Mouse (Mus musculus): ENCODE data around the gene Apoa5.
"Not testable (repeated sequence)": the region's sequence is repeated elsewhere in the genome, so short reads cannot be mapped to it uniquely, and the experiment has no call there.

Gene Apoa5

DNA sequence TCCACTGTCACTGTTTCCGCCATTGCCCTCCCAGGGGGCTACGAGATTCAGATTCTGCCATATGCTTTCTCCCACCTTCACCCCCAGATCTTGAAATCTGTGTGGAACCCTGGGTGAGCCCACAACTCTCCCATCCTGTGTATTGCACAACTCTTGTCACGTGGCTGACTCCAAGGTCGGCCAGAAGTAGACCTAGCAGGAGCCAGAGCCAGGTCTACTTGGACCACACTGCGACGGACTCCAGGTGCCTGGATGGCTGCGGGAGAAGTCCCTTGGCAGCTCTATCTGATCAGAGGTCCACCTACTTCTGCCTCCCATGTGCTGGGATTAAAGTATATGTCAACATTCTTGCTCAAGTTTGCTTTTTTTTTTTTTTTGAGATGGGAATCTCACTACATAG is 7.3 kb upstream of the Apoa5 start:
- no peak for DNase-seq (ENCODE audit: low read depth, low spot score)

DNA sequence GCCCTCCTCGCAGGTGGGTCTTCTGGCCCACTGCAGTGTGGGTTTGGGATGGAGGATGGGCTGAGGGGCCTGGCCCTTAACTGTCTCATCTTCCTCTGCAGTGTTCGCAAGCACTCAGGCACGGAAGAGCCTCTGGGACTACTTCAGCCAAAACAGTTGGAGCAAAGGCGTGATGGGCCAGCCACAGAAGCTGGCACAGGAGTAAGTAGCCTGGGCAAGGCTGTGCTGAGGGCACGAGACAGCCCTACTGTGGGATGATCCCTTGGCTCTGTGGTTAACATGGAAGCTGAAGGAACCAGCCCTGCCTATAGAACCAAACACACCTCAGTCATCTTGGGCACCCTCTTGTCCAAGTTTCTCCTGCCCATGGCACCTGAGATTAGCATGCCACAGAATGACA is 692 bp downstream of the Apoa5 start:
- no peak for DNase-seq (ENCODE audit: low read depth, low spot score)

DNA sequence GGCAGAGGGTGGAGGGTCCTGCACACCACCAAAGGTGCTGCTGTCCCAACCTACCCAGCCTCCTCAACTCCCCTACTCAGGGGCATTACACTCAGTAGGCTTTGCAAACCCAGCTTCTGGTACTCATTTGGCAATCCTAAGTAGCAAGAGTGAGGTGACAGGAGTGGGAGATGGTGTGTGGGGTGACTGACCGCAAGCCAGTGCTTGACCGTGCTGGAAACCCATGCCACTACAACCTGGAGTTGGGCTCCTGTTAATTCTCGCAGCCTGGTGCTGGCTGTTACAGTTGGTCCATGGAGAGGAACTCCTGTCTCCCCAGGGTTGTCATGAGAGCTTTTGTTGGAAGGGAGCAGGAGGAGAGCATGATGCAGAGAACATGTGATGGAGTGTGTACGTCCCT is 2.3 kb downstream of the Apoa5 start:
- no peak for DNase-seq (ENCODE audit: low read depth, low spot score)

DNA sequence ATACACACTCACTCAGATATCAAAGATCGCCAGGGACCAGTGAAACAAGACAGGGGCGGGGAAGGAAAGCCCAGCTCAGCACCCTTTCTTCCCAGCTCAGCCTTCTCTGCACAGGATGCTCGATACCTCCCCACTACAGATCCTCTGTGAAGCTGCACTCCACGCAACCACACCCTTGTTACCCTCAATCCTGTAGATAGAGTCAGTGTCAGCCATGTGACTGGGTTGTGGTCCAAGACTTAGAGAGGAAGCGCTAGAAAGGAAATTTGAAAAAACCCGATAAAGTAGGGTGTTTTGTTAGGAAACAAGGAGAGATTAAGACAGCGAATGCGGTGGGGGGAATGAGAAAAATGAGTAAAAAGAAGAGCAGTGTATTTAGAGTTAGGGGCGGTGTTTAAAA is 3.6 kb downstream of the Apoa5 start:
- no peak for DNase-seq (ENCODE audit: low read depth, low spot score)

DNA sequence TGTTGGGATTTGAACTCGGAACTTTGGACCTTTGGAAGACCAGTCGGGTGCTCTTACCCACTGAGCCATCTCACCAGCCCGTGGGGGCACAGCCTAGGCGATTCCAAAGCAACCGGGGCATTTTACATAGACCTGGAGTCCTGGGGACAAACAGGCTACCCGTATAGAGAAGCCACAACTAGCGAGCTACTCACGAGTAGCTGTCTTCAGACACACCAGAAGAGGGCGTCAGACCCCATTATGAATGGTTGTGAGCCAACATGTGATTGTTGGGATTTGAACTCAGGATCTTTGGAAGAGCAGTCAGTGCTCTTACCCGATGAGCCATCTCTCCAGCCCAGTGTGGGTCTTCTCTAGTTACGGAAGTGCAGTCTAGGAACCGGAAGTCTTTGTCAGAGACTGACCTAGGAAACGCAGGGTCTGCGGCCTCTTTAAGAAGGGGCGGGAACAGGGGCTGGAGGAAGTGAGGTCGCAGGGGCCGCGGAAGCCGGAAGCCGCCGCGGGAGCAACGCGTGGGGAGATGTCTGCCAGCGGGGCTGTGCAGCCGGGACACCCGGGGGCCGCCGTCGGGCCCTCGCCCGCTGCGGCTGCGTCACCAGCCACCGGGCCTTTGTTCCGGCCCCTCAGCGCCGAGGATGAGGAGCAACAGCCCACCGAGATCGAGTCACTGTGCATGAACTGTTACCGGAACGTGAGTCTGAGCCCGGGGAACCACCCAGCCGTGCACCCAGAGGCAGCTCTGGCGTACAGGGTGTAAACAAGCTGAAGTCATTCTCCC is 4.4 kb downstream of the Apoa5 start, which contains the start of gene Zpr1:
TSS of gene Zpr1 (plus strand) at position 388 of the 778 bp plus-strand sequence.
- DNase-seq (ENCODE audit: low read depth, low spot score): peak; percentile 64

DNA sequence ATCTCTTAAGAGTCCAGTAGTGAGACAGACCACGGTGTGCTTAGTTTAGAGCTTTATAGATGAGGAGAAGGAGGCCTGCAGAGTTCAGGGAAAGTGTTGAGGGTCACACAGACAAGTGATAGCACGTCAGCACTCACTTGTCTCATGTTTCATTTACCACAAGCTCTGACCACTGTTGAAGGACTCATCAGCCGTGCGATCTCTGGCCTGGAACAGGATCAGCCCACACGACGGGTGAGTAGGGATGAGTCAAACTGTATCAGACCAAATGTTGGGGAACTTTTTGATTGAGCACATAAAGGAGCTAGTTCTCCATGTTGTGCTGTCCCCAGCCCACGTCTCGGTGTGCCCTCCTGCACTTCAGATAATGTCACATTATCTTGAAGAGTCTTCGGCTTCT is 6.1 kb downstream of the Apoa5 start:
- DNase-seq (ENCODE audit: low read depth, low spot score): no peak

DNA sequence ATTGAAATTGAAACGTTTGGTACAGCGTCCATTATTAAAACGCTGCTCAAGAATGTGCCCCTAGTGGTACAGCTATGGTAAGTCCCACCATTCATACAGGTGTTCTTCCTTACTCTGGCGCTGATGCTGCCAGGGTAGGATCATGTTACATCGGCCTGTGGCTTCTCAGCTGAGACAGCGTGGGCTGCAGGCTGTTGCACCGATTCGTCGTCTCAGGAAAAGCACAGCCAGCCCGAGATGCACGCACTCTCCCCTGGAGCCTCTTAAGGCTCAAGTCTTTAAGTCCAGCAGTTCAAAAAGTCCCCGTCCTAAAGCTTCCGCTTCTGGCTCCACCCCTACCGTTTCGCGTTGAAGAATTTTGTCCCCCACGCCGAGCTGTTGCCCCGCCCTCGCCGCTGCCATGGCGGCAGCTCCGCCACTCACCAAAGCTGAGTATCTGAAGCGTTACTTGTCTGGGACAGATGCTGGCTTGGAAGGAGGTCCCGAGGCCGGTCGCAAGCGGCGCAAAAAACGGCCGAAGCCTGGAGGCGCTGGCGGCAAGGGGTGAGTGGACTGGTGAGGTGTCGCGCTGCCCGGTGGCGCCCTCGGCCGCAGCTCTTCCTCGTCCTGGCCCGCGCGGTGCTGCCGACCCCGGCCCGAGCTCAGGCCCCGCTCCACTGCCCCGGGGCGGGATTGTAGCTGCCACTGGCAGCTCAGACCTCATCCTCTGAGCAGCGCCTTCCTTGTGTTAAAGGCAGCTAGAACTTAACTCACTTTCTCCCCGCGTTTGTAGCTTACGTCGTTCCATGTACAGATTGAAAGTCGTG is 14.4 kb downstream of the Apoa5 start, which contains the start of gene Bud13:
TSS of gene Bud13 (plus strand) at position 378 of the 806 bp plus-strand sequence.
- DNase-seq (ENCODE audit: low read depth, low spot score): peak; percentile 89

DNA sequence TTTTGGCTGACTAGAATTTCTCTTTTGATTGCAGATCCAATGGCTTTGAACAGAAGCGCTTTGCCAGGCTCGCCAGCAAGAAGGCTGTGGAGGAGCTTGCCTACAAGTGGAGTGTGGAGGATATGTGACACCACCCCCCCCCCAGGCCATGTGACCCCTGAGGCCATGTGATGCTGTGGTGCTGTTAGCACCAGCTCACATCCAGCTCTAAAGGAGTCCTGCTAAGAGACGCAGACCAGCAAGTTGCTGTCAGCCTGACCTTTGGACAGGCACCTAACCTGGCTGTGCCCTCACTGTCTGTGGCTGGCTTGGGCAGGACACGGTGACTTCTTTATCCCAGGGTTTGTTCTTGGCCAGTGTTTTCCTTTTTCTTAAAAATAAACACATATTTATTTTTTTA is 29.9 kb downstream of the Apoa5 start:
- no peak for DNase-seq (ENCODE audit: low read depth, low spot score)

DNA sequence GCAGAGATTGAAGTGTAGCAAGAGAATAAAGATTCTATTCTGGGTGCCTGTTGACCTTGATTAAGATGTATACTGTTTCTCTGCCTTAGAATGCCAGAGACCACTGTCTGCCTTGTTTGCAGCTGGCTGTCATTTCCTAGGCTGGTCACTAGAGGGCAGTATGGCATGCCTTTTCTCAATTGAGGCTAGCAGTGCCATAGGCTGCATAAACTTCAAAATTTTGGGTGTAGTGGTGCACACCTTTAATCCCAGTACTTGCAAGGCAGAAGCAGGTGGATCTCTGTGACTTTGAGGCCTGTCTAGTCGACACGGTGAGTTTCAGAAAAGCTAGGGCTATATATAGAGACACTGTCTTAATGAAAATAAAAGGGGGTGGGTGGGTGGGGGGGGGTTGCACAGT is 33.7 kb downstream of the Apoa5 start:
- DNase-seq (ENCODE audit: low read depth, low spot score): peak; percentile 15

DNA sequence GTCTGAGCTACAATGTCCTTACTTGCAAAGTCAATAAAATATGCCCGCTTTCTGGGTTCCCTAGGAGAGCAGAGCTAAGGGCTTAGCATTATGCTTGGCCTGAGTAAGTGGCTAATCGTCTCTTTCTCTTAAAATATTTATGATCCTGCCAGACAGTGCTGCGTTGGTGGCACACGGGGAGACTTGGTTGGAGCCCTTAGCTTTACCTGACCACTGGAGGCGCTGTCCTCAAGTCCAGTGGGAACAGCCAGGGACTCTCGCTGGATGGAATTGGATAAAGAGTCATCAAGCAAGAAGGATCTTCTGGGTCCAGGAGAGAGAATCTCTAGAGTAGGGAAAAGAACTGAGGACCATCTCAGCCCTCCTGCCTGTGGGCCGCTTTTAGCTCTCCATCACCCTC is 40.7 kb downstream of the Apoa5 start:
- DNase-seq (ENCODE audit: low read depth, low spot score): no peak

DNA sequence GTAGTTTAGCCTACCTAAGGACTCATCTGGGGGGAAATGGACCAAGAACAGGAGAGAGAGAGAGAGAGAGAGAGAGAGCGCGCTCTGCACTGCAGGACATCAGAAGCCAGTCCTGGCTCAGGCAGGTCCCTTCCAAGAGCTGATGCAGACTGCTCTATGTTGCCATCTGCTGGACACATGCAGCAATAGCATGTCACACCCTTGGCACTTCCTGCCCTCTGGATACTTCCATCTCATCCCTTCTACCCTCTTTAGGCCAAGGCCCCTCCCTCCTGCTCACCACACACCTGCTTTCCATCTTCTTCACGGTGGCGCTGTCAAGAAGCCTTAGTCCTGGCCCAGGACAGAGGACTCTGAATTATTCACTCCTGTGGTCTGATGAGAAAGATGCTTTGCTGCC is 46.1 kb downstream of the Apoa5 start:
- peak; percentile 51 for DNase-seq (ENCODE audit: low read depth, low spot score)

DNA sequence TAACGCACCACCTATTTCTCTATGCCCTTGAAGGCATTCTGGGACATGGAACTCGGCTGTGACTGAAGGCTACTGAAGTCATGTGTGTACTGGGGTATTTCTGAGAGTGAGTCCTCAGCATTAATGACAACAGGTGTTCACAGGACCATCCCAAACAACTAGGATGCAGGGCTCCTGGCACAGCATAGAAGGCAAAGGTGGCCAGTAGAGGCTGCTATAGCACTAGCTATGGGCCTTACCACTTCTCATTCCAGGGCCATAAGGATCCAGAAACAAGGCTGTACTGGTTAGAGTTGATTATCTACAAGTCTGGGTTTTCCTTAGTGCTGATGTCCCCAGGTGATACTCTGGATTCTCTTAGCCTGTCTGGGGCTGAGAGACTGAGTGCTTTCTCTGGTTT is 46.5 kb downstream of the Apoa5 start:
- no peak for DNase-seq (ENCODE audit: low read depth, low spot score)

DNA sequence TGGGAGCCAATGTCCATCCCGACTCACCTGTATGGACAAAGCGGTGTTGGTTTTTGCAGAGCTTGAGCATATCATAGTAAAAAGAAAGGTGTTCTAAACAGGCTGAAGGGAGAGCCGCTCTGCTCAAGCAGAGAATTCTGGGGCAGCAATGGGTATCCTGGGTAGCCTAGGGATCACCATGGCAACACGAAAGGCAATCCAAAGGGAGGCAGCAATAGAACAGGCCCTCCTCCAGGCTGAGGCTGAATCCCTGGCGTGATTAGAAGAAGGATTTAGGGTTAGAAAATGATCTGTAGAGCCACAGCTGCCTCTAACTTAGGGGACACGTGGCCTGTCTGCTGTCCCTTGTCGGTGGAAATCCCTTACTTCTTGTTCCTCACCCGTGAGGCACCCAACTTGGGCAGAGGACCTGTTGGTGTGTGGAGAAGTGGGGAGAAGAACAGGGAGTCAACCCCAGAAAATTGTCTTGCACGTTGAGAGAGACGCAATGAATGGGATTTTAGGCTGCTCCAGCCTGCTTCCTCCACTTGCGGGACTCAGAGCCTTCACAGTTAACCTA is 47.5 kb downstream of the Apoa5 start:
- DNase-seq (ENCODE audit: low read depth, low spot score): no peak

DNA sequence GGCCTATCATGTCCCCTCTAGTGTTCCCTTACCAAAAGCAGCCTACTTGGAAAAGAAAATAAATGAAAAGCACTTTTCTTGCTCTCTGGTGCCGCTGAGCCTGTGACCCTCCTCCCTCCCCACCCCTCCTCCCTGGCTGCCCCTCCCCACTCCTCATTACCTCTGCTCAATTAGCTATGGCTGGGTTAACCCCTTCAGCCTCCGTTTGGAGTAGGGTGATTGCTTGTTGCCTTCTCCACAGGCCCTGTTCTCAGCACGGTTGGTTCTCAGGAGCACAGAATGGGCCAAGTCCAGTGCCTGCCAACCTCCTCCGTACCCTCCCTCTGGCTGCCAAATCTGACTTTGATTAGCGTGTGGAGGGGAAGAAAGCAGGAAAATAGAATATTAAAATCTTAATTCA is 48.0 kb downstream of the Apoa5 start:
- DNase-seq (ENCODE audit: low read depth, low spot score): no peak

DNA sequence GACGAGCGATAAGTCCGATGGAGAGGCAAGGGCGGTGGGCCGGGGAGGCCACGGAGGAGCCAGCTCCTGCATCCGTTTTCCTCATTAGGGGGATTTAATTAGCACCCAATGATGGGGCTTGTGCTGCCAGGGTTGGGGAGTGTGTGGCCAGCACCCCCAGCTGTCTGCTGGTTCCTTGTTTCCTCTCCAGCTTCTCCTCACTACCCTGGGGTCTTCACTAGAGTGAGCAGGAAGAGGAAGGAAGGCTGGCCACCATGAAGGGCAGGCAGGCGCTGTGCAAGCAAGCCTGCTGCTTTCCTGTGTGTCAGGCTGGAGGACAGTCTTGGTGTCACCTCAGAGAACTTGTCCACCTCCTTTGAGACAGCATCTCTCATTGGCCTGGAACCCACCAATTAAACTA is 48.5 kb downstream of the Apoa5 start:
- no peak for DNase-seq (ENCODE audit: low read depth, low spot score)

DNA sequence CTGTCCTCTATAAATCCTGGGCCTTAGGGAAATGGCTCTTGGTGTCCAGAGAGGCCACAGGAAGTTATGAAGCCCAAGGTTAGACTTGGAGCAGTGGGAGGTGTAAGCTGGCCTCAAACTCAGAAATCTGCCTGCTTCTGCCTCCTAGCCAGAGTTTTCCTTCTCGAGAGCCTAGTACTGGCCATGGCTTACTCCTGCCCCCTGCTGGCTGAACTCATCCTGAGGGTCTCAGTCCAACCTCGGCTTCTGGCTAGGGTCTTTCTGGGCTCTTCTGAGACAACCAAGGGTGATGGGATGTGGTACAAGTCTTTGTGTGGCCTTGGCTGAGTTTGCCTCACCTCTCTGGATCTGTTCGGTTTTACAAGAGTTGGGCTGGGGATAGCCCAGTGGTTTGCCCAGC is 49.5 kb downstream of the Apoa5 start:
- DNase-seq (ENCODE audit: low read depth, low spot score): no peak

DNA sequence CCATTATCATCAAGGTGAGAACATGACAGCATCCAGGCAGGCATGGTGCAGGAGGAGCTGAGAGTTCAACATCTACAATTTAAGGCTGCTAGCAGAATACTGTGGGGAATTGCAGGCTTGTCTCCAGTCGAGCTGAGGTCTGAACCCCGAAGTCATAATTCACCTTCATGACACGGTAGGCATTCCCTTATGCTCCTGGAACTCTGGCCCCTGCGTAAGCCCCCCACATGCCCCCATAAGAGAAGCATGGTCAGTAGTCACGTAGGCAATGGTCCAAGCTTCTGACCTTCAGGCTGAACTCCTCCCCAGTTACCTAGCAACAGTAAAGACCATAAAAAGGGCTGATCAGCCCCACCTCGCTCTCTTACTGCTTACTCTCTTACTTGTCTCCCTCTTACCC is 51.5 kb downstream of the Apoa5 start, which contains the start of gene 4931429L15Rik:
TSS of gene 4931429L15Rik (minus strand) at position 101 of the 400 bp plus-strand sequence.
- DNase-seq (ENCODE audit: low read depth, low spot score): not testable (repeated sequence)

DNA sequence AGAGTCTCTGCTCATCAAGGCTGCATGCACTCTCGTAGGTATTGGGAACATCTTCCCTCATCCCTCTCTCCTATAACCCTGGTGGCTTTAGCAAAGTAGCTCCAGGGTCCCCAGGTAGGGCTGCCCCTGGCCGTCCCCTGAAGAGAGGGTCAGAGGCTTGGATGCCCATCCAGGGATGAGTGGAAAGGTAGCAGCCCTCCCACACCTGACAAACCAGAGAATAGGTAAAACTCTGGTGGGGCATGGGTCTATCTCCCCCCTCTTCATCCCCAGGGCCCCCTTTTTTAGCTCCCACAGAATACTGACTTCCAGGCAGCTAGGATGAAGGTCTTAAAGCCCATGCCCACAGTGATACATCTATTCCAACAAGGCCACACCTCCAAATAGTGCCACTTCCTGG is 52.0 kb downstream of the Apoa5 start:
- no peak for DNase-seq (ENCODE audit: low read depth, low spot score)

Data from c-Kit-negative CD71-positive TER-119-positive erythroid progenitor cells, embryonic 14.5 days (primary cell).